Mouse (Mus musculus) ES-E14 (cell line): Measurements from ENCODE around the gene Tnfsf12. TPM values are rescaled to one million over a fixed set of nuclear protein-coding genes. Genes with fewer than 3 reads are reported as not detected.

Experiments used
- DNase-seq: peaks from one replicate; pipeline ENCODE4 v3.0.0-alpha.2; 2013; ENCODE audit warnings: low read depth, low spot score
- H3K27ac ChIP-seq: 2 replicates; pipeline ENCODE4 v1.5.1; 2012; ENCODE audit warnings: low read depth, mild to moderate bottlenecking, low read length, moderate library complexity, mixed read lengths; ENCODE audit not compliant: poor library complexity, insufficient read depth, severe bottlenecking
- H3K36me3 ChIP-seq: 2 replicates; pipeline ENCODE4 v1.6.1; 2012; ENCODE audit warnings: mild to moderate bottlenecking, low read length, moderate library complexity, mixed read lengths; ENCODE audit not compliant: control insufficient read depth, poor library complexity, insufficient read depth, severe bottlenecking
- H3K4me1 ChIP-seq, 2 experiments: fragments of 150-350 bp in 1 of 2; sonication (generic) in 1 of 2; 2 replicates each; pipeline ENCODE4 v1.6.1; 2012; ENCODE audit warnings: low read length in 2 of 2, mild to moderate bottlenecking in 1 of 2, mixed read lengths in 1 of 2; ENCODE audit not compliant: control insufficient read depth in 2 of 2, insufficient read depth in 2 of 2, poor library complexity in 1 of 2
- H3K4me3 ChIP-seq, 2 experiments: fragments of 150-350 bp in 1 of 2; sonication (generic) in 1 of 2; 2 replicates each; pipeline ENCODE4 v1.5.1; 2012; ENCODE audit warnings: low read length in 2 of 2, low read depth in 1 of 2, mild to moderate bottlenecking in 1 of 2, mixed read lengths in 1 of 2; ENCODE audit not compliant: insufficient read depth in 1 of 2, poor library complexity in 1 of 2, severe bottlenecking in 1 of 2
- H3K9ac ChIP-seq: 2 replicates; pipeline ENCODE4 v1.6.1; 2012; ENCODE audit warnings: low read depth, mild to moderate bottlenecking, low read length, mixed read lengths; ENCODE audit not compliant: poor library complexity, insufficient read depth, severe bottlenecking
- H3K9me3 ChIP-seq: fragments of 150-350 bp; sonication (generic); 2 replicates; pipeline ENCODE4 v1.6.1; 2012; ENCODE audit warnings: low read depth, mild to moderate bottlenecking, low read length; ENCODE audit not compliant: control insufficient read depth, insufficient read depth
- CHD2 ChIP-seq: IDR thresholded peaks from 2 replicates; pipeline ENCODE4 v1.6.1; 2014; ENCODE audit warnings: mild to moderate bottlenecking, low read depth, low read length, inconsistent platforms
- HCFC1 ChIP-seq: IDR thresholded peaks from 2 replicates; pipeline ENCODE4 v1.6.1; 2012; ENCODE audit warnings: low read length, inconsistent platforms, borderline replicate concordance; ENCODE audit not compliant: insufficient read depth
- MAFK ChIP-seq: IDR thresholded peaks from 2 replicates; pipeline ENCODE4 v1.6.1; 2014; ENCODE audit warnings: mild to moderate bottlenecking, low read depth, low read length, inconsistent platforms; ENCODE audit not compliant: insufficient read depth
- ZC3H11A ChIP-seq: IDR thresholded peaks from 2 replicates; pipeline ENCODE4 v1.6.1; 2012; ENCODE audit warnings: low read depth, mild to moderate bottlenecking, inconsistent platforms, low read length, borderline replicate concordance
- ZNF384 ChIP-seq: IDR thresholded peaks from 2 replicates; pipeline ENCODE4 v1.6.1; 2012; ENCODE audit warnings: low read depth, low read length, inconsistent platforms
- in situ Hi-C, 2 experiments: fragments of 600-800 bp; cut with MboI; formaldehyde crosslinking; loops; one replicate each; pipeline ENCODE4 v1.15.1; 2025; ENCODE audit warnings: low sequenced_read_pairs in 2 of 2, inconsistent platforms in 1 of 2; ENCODE audit not compliant: unreplicated experiment in 2 of 2
- total RNA-seq: library from RNA; depleted of rRNA; stranded (reverse); fragments of 300-350 nt; gene quantifications from 2 replicates; pipeline ENCODE4 v1.2.3, GENCODE M21; 2012

Tnfsf12 gene
- total RNA-seq, 1 experiment, result 8.7 TPM

GRCm38 (mm10) chr11:69672211-69672706 is 23.4 kb downstream of the Tnfsf12 start, which contains the start of gene Eif4a1:
Gene Eif4a1 (minus strand): TSS chr11:69672423.
- Histone ChIP-seq H3K4me1 (peaks cover 2% of the 10 kb centered on the region in 2 experiments; a peak in 2 of 4 replicates), H3K27ac (peak within 1 kb of the TSS; percentile 97), H3K9ac (peak within 1 kb of the TSS; percentile 99), H3K9me3 (no peaks in the 10 kb centered on the region), H3K36me3 (peaks cover 66% of the 10 kb centered on the region), H3K4me3 (peak within 1 kb of the TSS; percentile 80 to 96)
- in situ Hi-C loops, result no loop called here
- TF ChIP-seq HCFC1 (peak; percentile 65), CHD2 (peak; percentile 93), MAFK (no peak), ZC3H11A (no peak), ZNF384 (no peak)
- DNase-seq, result peak; percentile 100

- no peak for TF ChIP-seq CHD2
- no peak for TF ChIP-seq ZC3H11A
- no peak for TF ChIP-seq ZNF384
- TF ChIP-seq HCFC1, result no peak
- no peak for TF ChIP-seq MAFK
- H3K9ac ChIP-seq, result peak overlapping the region; percentile 99
- peaks cover 2% of the 10 kb centered on the region in 2 experiments; a peak in 2 of 4 replicates for H3K4me1 ChIP-seq
- H3K27ac ChIP-seq, result peak overlapping the region; percentile 97
- DNase-seq, result no peak
- H3K4me3 ChIP-seq, result peak overlapping the region; percentile 80 to 96
- peaks cover 67% of the 10 kb centered on the region for H3K36me3 ChIP-seq
- no peaks in the 10 kb centered on the region for H3K9me3 ChIP-seq
- in situ Hi-C loops, result no loop called here
Measured at GRCm38 (mm10) chr11:69671726-69672124, 23.9 kb downstream of the Tnfsf12 start.

DNA sequence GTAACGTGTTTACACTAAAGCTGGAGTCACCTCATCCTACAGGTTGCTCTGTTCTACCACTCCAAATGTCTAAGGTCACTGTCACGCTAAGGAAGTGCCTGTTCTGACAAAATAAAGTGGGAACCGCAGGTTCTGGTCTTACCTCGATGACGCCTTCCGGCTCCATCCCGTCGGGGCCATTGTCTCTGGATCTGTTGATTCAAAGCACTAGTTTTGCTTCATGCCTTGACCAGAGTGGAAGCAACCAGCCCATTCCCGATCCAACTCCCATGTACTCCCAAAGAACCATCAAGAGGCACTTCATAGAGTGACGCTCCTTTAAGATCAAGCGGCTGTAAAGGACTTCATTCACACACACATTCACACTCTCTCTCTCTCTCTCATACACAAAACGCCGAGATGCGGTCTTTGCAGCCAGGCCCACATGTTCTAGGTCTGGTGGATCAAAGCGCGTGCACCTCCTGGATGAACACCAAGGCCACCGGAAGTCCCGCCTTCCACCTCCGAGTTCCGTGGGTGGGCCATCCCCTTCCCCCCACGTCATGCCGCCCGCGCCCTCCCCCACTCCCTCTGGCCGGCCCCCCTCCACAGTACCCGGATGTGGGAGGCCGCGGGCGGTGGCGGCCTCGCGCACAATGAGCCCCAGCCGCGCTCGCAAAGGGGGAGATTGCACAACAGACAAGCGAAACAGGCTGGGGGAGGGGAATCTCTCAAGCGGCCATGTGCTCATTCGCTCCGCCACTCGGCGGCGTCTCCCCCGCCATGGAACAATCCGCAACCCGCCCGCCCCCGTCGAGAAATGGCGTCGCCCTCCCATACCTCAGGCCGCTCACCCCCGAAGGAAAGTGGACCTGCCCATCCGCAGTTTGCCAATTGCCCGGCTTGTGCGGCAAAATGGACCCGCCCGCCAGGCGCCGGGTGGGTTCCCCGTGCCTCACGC is 24.6 kb downstream of the Tnfsf12 start:
- H3K4me1 ChIP-seq, result peaks cover 2% of the 10 kb centered on the region in 2 experiments; a peak in 2 of 4 replicates
- peaks cover 63% of the 10 kb centered on the region for H3K36me3 ChIP-seq
- H3K9ac ChIP-seq, result peak overlapping the region; percentile 99
- H3K27ac ChIP-seq, result peak overlapping the region; percentile 97
- peak overlapping the region; percentile 80 to 96 for H3K4me3 ChIP-seq
- TF ChIP-seq ZC3H11A (no peak), MAFK (no peak), CHD2 (no peak; the same call in none of the 2 replicates), ZNF384 (no peak), HCFC1 (peak; percentile 49; the same call in 1 of the 2 replicates)
- peak; percentile 90 for DNase-seq
- H3K9me3 ChIP-seq, result no peaks in the 10 kb centered on the region
- in situ Hi-C loops, result no loop called here

DNA sequence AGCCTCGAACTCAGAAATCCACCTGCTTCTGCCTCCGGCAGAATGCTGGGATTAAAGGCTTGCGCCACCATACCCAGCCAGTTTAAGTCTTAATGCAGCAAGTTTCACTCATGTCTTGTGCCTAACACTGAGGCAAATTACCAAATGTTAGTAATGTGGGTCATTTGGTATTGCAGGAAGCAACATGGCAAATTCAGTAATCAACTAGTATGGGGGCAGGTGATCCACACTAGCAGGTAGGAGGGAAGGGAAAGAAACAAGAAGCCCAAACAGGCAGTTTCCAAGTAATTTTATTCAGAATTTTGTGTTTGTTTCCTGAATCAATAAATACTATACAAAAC is 29.0 kb downstream of the Tnfsf12 start:
- Histone ChIP-seq H3K27ac (0 out of 2 replicates have a peak overlapping the region, but pooled peaks have one; percentile 26), H3K9me3 (no peaks in the 10 kb centered on the region), H3K9ac (no peak overlapping the region), H3K36me3 (peaks cover 52% of the 10 kb centered on the region), H3K4me3 (no peak overlapping the region), H3K4me1 (peaks cover 0 to 11% of the 10 kb centered on the region in 2 experiments; a peak in 1 of 4 replicates)
- in situ Hi-C loops, result no loop called here
- no peak for DNase-seq
- TF ChIP-seq MAFK (no peak), ZC3H11A (no peak), HCFC1 (no peak), ZNF384 (no peak), CHD2 (no peak)
